Mouse (Mus musculus) heart, embryonic 16.5 days (tissue): ENCODE results near the gene Psmf1. TPM values are rescaled to one million over a fixed set of nuclear protein-coding genes. Genes with fewer than 3 reads are reported as not detected.

Source experiments
- ATAC-seq: fragments of 200-750 bp; cut with Nextera tagmentation; replicated peaks from 2 replicates; pipeline ENCODE4 v1.8.0; 2017; ENCODE audit warnings: moderate number of reproducible peaks; ENCODE audit not compliant: insufficient read depth, low FRiP score; ENCODE audit errors: extremely low read depth
- H3K27ac ChIP-seq: fragments of 300-500 bp; sonication (generic); 2 replicates; pipeline ENCODE4 v1.5.1; 2014; ENCODE audit warnings: mild to moderate bottlenecking, low read length, control low read depth, moderate library complexity
- H3K27me3 ChIP-seq: fragments of 300-500 bp; sonication (generic); 2 replicates; pipeline ENCODE4 v1.6.1; 2014; ENCODE audit warnings: low read length, mixed read lengths; ENCODE audit not compliant: control insufficient read depth, insufficient read depth
- H3K36me3 ChIP-seq: fragments of 300-500 bp; sonication (generic); 2 replicates; pipeline ENCODE4 v1.6.1; 2014; ENCODE audit not compliant: control insufficient read depth, insufficient read depth
- H3K4me1 ChIP-seq: fragments of 300-500 bp; sonication (generic); 2 replicates; pipeline ENCODE4 v1.6.1; 2014; ENCODE audit warnings: low read length, mixed read lengths; ENCODE audit not compliant: control insufficient read depth, insufficient read depth
- H3K4me2 ChIP-seq: fragments of 300-500 bp; sonication (generic); 2 replicates; pipeline ENCODE4 v1.6.1; 2014; ENCODE audit warnings: low read depth, mild to moderate bottlenecking, control low read depth, low read length
- H3K4me3 ChIP-seq: fragments of 300-500 bp; sonication (generic); 2 replicates; pipeline ENCODE4 v1.5.1; 2014; ENCODE audit warnings: mild to moderate bottlenecking, control low read depth, low read length
- H3K9ac ChIP-seq: fragments of 300-500 bp; sonication (generic); 2 replicates; pipeline ENCODE4 v1.6.1; 2014; ENCODE audit warnings: low read length, control low read depth
- H3K9me3 ChIP-seq: fragments of 300-500 bp; sonication (generic); replicated peaks from 2 replicates; pipeline ENCODE4 v1.6.1; 2016; ENCODE audit warnings: low read length; ENCODE audit not compliant: control insufficient read depth
- WGBS: fragments of 180-500 bp; shearing (Covaris S2); extraction: QIAGEN DNeasy Blood & Tissue Kit; methylation state at CpG from one replicate; pipeline ENCODE4 v1.1.7; 2014; 5-methylcytosine and 5-hydroxymethylcytosine counted together
- polyA plus RNA-seq: library from polyadenylated mRNA; unstranded; fragments of >200 nt; fragmentation: Nextera tagmentation; extraction: Ambion mirVana; gene quantifications from 2 replicates; pipeline ENCODE4 v1.2.1, GENCODE M21; 2015

The Psmf1 gene
- 28.2 and 32.4 TPM in 2 replicates for polyA plus RNA-seq

GRCm38 (mm10) chr2:151743845-151744244 lies at the start of gene Psmf1:
Gene Psmf1 (minus strand): TSS chr2:151744186.
- no peaks in the 10 kb centered on the region for H3K9me3 ChIP-seq
- no peak within 1 kb of the TSS for H3K9ac ChIP-seq
- no peak for ATAC-seq
- no peak within 1 kb of the TSS for H3K4me2 ChIP-seq
- peaks cover 4% of the 10 kb centered on the region for H3K27me3 ChIP-seq
- no peak within 1 kb of the TSS for H3K4me3 ChIP-seq
- peaks cover 17% of the 10 kb centered on the region for H3K4me1 ChIP-seq
- no peak within 1 kb of the TSS for H3K27ac ChIP-seq
- H3K36me3 ChIP-seq = no peaks in the 10 kb centered on the region

DNA sequence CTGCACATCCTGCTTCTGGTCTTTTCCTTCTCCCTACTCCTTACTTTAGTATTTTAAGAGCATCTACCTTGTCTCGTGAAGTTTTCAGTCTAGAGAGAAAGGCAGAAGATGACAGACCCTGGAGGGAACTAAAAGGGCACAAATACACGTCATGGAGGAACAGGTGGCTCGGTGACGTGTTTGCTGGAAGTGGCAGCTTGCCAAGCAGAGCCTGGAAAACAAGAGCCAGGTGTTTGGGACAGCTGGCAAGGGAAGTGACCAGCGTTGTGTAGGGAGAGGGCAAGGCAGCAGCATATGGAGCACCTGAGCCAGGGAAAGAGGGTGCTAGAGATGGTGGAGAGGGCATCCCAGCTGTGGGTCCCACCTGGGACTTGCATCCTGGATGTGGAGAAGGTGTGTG lies 47.2 kb upstream of the Psmf1 start:
- Histone ChIP-seq H3K36me3 (no peaks in the 10 kb centered on the region), H3K4me3 (no peak overlapping the region), H3K27me3 (no peaks in the 10 kb centered on the region), H3K27ac (no peak overlapping the region), H3K4me2 (no peak overlapping the region), H3K9ac (no peak overlapping the region), H3K4me1 (no peaks in the 10 kb centered on the region), H3K9me3 (no peaks in the 10 kb centered on the region)
- 45% methylated on average over 5 of the region's 5 CpGs for WGBS
- ATAC-seq = no peak

DNA sequence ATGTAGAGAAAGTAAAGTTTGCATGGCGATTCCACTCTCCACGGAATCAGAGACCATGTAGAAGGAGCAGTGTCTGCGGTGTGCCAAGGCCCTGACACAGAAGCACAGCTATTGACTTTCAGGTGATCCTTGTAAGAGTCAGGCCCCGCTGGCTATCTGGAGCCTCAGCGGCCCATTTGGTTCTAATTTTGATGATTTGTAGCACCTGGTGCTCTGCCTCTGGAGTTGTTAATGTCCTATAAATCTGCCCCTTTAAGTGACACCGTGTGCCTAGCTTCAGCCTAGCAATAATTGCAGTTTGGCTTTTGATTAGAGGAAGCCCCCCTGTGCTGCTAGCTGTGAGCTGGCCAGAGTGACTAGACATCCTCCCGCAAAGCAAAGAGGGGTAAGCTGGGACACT lies 46.2 kb upstream of the Psmf1 start:
- Histone ChIP-seq H3K27me3 (no peaks in the 10 kb centered on the region), H3K4me2 (no peak overlapping the region), H3K36me3 (no peaks in the 10 kb centered on the region), H3K4me3 (no peak overlapping the region), H3K9ac (no peak overlapping the region), H3K27ac (no peak overlapping the region), H3K4me1 (no peaks in the 10 kb centered on the region), H3K9me3 (no peaks in the 10 kb centered on the region)
- ATAC-seq = no peak
- WGBS = 47% methylated on average over 7 of the region's 7 CpGs

GRCm38 (mm10) chr2:151788221-151788977 lies 44.4 kb upstream of the Psmf1 start:
- H3K9ac ChIP-seq = no peak overlapping the region
- H3K4me3 ChIP-seq = no peak overlapping the region
- WGBS = 72% methylated on average over 7 of the region's 7 CpGs

GRCm38 (mm10) chr2:151783493-151783892 lies 39.5 kb upstream of the Psmf1 start:
- no peak for ATAC-seq
- peaks cover 3% of the 10 kb centered on the region for H3K9me3 ChIP-seq
- no peaks in the 10 kb centered on the region for H3K36me3 ChIP-seq
- no peak overlapping the region for H3K9ac ChIP-seq
- H3K27ac ChIP-seq = no peak overlapping the region
- H3K4me3 ChIP-seq = no peak overlapping the region
- 72% methylated on average over 2 of the region's 2 CpGs for WGBS
- H3K27me3 ChIP-seq = no peaks in the 10 kb centered on the region
- H3K4me1 ChIP-seq = no peaks in the 10 kb centered on the region
- no peak overlapping the region for H3K4me2 ChIP-seq

More at GRCm38 (mm10) chr2:151788221-151788977, 44.4 kb upstream of the Psmf1 start:
- ATAC-seq = no peak
- Histone ChIP-seq H3K4me2 (no peak overlapping the region), H3K9me3 (no peaks in the 10 kb centered on the region), H3K36me3 (no peaks in the 10 kb centered on the region), H3K27ac (no peak overlapping the region), H3K27me3 (no peaks in the 10 kb centered on the region), H3K4me1 (no peaks in the 10 kb centered on the region)

GRCm38 (mm10) chr2:151777366-151777765 lies 33.4 kb upstream of the Psmf1 start:
- H3K9me3 ChIP-seq = no peaks in the 10 kb centered on the region
- H3K36me3 ChIP-seq = no peaks in the 10 kb centered on the region
- no peak overlapping the region for H3K4me3 ChIP-seq
- H3K9ac ChIP-seq = no peak overlapping the region
- H3K27ac ChIP-seq = no peak overlapping the region
- H3K4me1 ChIP-seq = no peaks in the 10 kb centered on the region
- no peak overlapping the region for H3K4me2 ChIP-seq
- ATAC-seq = no peak
- no peaks in the 10 kb centered on the region; the same call in 1 of the 2 replicates for H3K27me3 ChIP-seq
- 75% methylated on average over 3 of the region's 3 CpGs for WGBS

GRCm38 (mm10) chr2:151773476-151773875 lies 29.5 kb upstream of the Psmf1 start:
- no peak overlapping the region for H3K4me3 ChIP-seq
- no peak overlapping the region for H3K4me2 ChIP-seq
- no peaks in the 10 kb centered on the region; the same call in 1 of the 2 replicates for H3K27me3 ChIP-seq
- no peaks in the 10 kb centered on the region for H3K9me3 ChIP-seq
- H3K4me1 ChIP-seq = no peaks in the 10 kb centered on the region
- 67% methylated on average over 8 of the region's 8 CpGs for WGBS
- no peak overlapping the region for H3K9ac ChIP-seq
- H3K36me3 ChIP-seq = no peaks in the 10 kb centered on the region
- ATAC-seq = no peak
- no peak overlapping the region for H3K27ac ChIP-seq

- H3K27ac ChIP-seq = no peak overlapping the region
- no peak overlapping the region for H3K9ac ChIP-seq
- no peak overlapping the region for H3K4me3 ChIP-seq
- peaks cover 3% of the 10 kb centered on the region; the same call in 1 of the 2 replicates for H3K27me3 ChIP-seq
- 61% methylated on average over 4 of the region's 4 CpGs for whole genome bisulfite sequencing
- ATAC-seq = no peak
- H3K36me3 ChIP-seq = no peaks in the 10 kb centered on the region
- H3K9me3 ChIP-seq = no peaks in the 10 kb centered on the region
- no peak overlapping the region for H3K4me2 ChIP-seq
- no peaks in the 10 kb centered on the region for H3K4me1 ChIP-seq
Observed at GRCm38 (mm10) chr2:151772169-151772568, 28.2 kb upstream of the Psmf1 start.

DNA sequence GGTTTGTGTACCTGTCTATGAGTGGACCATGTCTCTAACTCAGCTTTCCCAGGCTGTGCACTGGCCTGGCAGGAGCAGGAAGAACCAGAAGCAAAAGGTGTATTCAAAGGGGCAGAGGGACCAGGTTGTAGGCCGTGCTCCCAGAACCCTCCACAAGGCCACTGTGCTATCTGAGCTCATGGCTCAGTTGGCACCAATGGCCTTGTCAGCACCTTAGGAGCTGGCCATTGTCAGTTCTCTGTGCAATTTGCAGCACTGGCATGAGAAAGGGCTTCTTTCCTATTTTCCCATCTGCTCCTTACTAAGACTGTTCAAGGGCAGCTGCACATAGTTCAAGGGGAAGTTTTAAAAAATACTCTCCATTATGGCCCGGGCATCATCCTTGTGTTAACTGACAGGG lies 20.6 kb upstream of the Psmf1 start:
- Histone ChIP-seq H3K4me1 (no peaks in the 10 kb centered on the region), H3K27ac (no peak overlapping the region), H3K4me3 (no peak overlapping the region), H3K9ac (no peak overlapping the region), H3K36me3 (no peaks in the 10 kb centered on the region), H3K27me3 (0 out of 2 replicates have a peak, but pooled peaks cover 5% of the 10 kb centered on the region), H3K9me3 (no peaks in the 10 kb centered on the region), H3K4me2 (no peak overlapping the region)
- WGBS = 40% methylated on average over 2 of the region's 2 CpGs
- ATAC-seq = peak; percentile 41; the same call in 1 of the 2 replicates
